Mouse (Mus musculus): ENCODE data around the gene Vmn2r115. TPM values are rescaled to one million over a fixed set of nuclear protein-coding genes. Genes with fewer than 3 reads are reported as not detected.
"Not testable (repeated sequence)": the region's sequence is repeated elsewhere in the genome, so short reads cannot be mapped to it uniquely, and the experiment has no call there.

The Vmn2r115 gene
- not detected in 2 replicates for polyA plus RNA-seq (2014; fragmentation: Nextera tagmentation; extraction: Ambion mirVana)

- not testable (repeated sequence) for H3K27me3 ChIP-seq (ENCODE audit: control insufficient read depth, insufficient read depth, low read length); H3K4me3 ChIP-seq (ENCODE audit: low read depth, low read length); ATAC-seq (replicated peaks; ENCODE audit: insufficient number of reproducible peaks, low FRiP score, low TSS enrichment, low read depth); H3K9ac ChIP-seq (replicated peaks; ENCODE audit: low read length); DNase-seq (ENCODE audit: low spot score); H3K4me2 ChIP-seq (ENCODE audit: low read depth, low read length); H3K36me3 ChIP-seq (replicated peaks; ENCODE audit: control insufficient read depth, insufficient read depth, low read depth, low read length); H3K4me1 ChIP-seq (ENCODE audit: control insufficient read depth, insufficient read depth, low read length); H3K27ac ChIP-seq (replicated peaks; ENCODE audit: low read depth, low read length); H3K9me3 ChIP-seq (replicated peaks; ENCODE audit: control insufficient read depth, low read length)
- WGBS = 72% methylated on average over 2 of the region's 2 CpGs
These were observed at the start of gene Vmn2r115 for GRCm38 (mm10) chr17:23343441-23343840. Gene Vmn2r115 (plus strand): TSS chr17:23343741.

- WGBS = 70% methylated on average over 2 of the region's 2 CpGs
- DNase-seq (ENCODE audit: low spot score); ATAC-seq (replicated peaks; ENCODE audit: insufficient number of reproducible peaks, low FRiP score, low TSS enrichment, low read depth): not testable (repeated sequence)
These were observed 31.1 kb upstream of the Vmn2r115 start, which contains the start of gene Vmn2r114 for GRCm38 (mm10) chr17:23312437-23312836. Gene Vmn2r114 (minus strand): TSS chr17:23312537.

GRCm38 (mm10) chr17:23330657-23331056 lies 12.9 kb upstream of the Vmn2r115 start:
- WGBS = 75% methylated on average over 6 of the region's 6 CpGs
- H3K9ac ChIP-seq (replicated peaks; ENCODE audit: low read length) = no peak overlapping the region

More at GRCm38 (mm10) chr17:23312437-23312836, 31.1 kb upstream of the Vmn2r115 start, which contains the start of gene Vmn2r114:
- H3K9me3 ChIP-seq (replicated peaks; ENCODE audit: control insufficient read depth, low read length); H3K9ac ChIP-seq (replicated peaks; ENCODE audit: low read length); H3K4me1 ChIP-seq (ENCODE audit: control insufficient read depth, insufficient read depth, low read length); H3K4me2 ChIP-seq (ENCODE audit: low read depth, low read length); H3K36me3 ChIP-seq (replicated peaks; ENCODE audit: control insufficient read depth, insufficient read depth, low read depth, low read length); H3K4me3 ChIP-seq (ENCODE audit: low read depth, low read length); H3K27me3 ChIP-seq (ENCODE audit: control insufficient read depth, insufficient read depth, low read length); H3K27ac ChIP-seq (replicated peaks; ENCODE audit: low read depth, low read length): not testable (repeated sequence)

GRCm38 (mm10) chr17:23351644-23352043 lies 8.1 kb downstream of the Vmn2r115 start:
- Histone ChIP-seq H3K4me1 (ENCODE audit: control insufficient read depth, insufficient read depth, low read length) (no peaks in the 10 kb centered on the region), H3K27me3 (ENCODE audit: control insufficient read depth, insufficient read depth, low read length) (no peaks in the 10 kb centered on the region), H3K4me2 (ENCODE audit: low read depth, low read length) (no peak overlapping the region), H3K36me3 (replicated peaks; ENCODE audit: control insufficient read depth, insufficient read depth, low read depth, low read length) (no peaks in the 10 kb centered on the region), H3K9me3 (replicated peaks; ENCODE audit: control insufficient read depth, low read length) (no peaks in the 10 kb centered on the region), H3K9ac (replicated peaks; ENCODE audit: low read length) (no peak overlapping the region), H3K27ac (replicated peaks; ENCODE audit: low read depth, low read length) (no peak overlapping the region), H3K4me3 (ENCODE audit: low read depth, low read length) (no peak overlapping the region)
- 54% methylated on average over 1 of the region's 1 CpGs for WGBS
- DNase-seq (ENCODE audit: low spot score) (no peak), ATAC-seq (replicated peaks; ENCODE audit: insufficient number of reproducible peaks, low FRiP score, low TSS enrichment, low read depth) (no peak)

More at GRCm38 (mm10) chr17:23330657-23331056, 12.9 kb upstream of the Vmn2r115 start:
- no peak overlapping the region for H3K4me3 ChIP-seq (ENCODE audit: low read depth, low read length)
- DNase-seq (ENCODE audit: low spot score) = no peak
- H3K9me3 ChIP-seq (replicated peaks; ENCODE audit: control insufficient read depth, low read length) = no peaks in the 10 kb centered on the region; the same call in 1 of the 2 replicates
- H3K27ac ChIP-seq (replicated peaks; ENCODE audit: low read depth, low read length) = no peak overlapping the region
- no peaks in the 10 kb centered on the region for H3K4me1 ChIP-seq (ENCODE audit: control insufficient read depth, insufficient read depth, low read length)
- no peak for ATAC-seq (replicated peaks; ENCODE audit: insufficient number of reproducible peaks, low FRiP score, low TSS enrichment, low read depth)
- no peak overlapping the region for H3K4me2 ChIP-seq (ENCODE audit: low read depth, low read length)
- H3K36me3 ChIP-seq (replicated peaks; ENCODE audit: control insufficient read depth, insufficient read depth, low read depth, low read length) = no peaks in the 10 kb centered on the region
- no peaks in the 10 kb centered on the region for H3K27me3 ChIP-seq (ENCODE audit: control insufficient read depth, insufficient read depth, low read length)

GRCm38 (mm10) chr17:23384304-23384703 lies 40.8 kb downstream of the Vmn2r115 start, which contains the start of gene Vmn2r116:
Gene Vmn2r116 (plus strand): TSS chr17:23384604.
- DNase-seq (ENCODE audit: low spot score); H3K36me3 ChIP-seq (replicated peaks; ENCODE audit: control insufficient read depth, insufficient read depth, low read depth, low read length); H3K9ac ChIP-seq (replicated peaks; ENCODE audit: low read length); H3K9me3 ChIP-seq (replicated peaks; ENCODE audit: control insufficient read depth, low read length); H3K27ac ChIP-seq (replicated peaks; ENCODE audit: low read depth, low read length); H3K4me2 ChIP-seq (ENCODE audit: low read depth, low read length); H3K27me3 ChIP-seq (ENCODE audit: control insufficient read depth, insufficient read depth, low read length); ATAC-seq (replicated peaks; ENCODE audit: insufficient number of reproducible peaks, low FRiP score, low TSS enrichment, low read depth); H3K4me1 ChIP-seq (ENCODE audit: control insufficient read depth, insufficient read depth, low read length); H3K4me3 ChIP-seq (ENCODE audit: low read depth, low read length): not testable (repeated sequence)

Other genes starting within 250 kb of the Vmn2r115 start
- gene Zfp40, start 150.5 kb upstream of the Vmn2r115 start, polyA plus RNA-seq (2014; fragmentation: Nextera tagmentation; extraction: Ambion mirVana) = 17.4 and 19.4 TPM in 2 replicates
- not detected in 2 replicates for gene Vmn2r114, start 31.2 kb upstream of the Vmn2r115 start, polyA plus RNA-seq (2014; fragmentation: Nextera tagmentation; extraction: Ambion mirVana)
- gene Vmn2r116, start 40.9 kb downstream of the Vmn2r115 start, polyA plus RNA-seq (2014; fragmentation: Nextera tagmentation; extraction: Ambion mirVana) = not detected in 2 replicates
- not detected in 2 replicates for gene Vmn2r117, start 136.0 kb downstream of the Vmn2r115 start, polyA plus RNA-seq (2014; fragmentation: Nextera tagmentation; extraction: Ambion mirVana)
- 18.2 and 19.6 TPM in 2 replicates for gene Zfp213, start 220.5 kb downstream of the Vmn2r115 start, polyA plus RNA-seq (2014; fragmentation: Nextera tagmentation; extraction: Ambion mirVana)

Measured in embryonic facial prominence, embryonic 11.5 days (tissue).